Mouse (Mus musculus): ENCODE measurements around the gene 1700009N14Rik. TPM values are rescaled to one million over a fixed set of nuclear protein-coding genes. Genes with fewer than 3 reads are reported as not detected.

The 1700009N14Rik gene
- total RNA-seq (2021): not detected in 2 replicates
- long read RNA-seq, experiment 1: 0 reads
- long read RNA-seq, experiment 2: 0 reads

DNA sequence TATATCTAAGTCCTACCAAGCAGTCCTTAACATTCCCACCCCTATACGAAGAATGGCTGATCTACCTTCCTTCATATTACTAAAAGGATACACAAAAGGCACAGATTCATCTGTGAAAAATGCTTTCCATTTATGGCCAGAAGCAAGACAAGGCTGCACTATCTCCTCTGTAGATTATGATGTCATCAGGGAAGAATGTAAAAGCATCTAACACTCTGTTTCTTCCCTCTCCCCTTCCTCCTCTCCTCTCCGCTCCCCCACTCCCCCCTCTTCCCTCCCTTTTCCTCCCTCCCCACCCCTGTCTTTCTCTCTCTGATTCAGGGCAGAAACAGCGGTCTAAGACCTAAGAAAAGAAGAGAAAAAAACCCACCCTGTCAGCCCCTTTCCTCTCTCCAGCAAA lies at the start of gene 1700009N14Rik:
1700009N14Rik (plus strand) TSS at position 227 of the 400 bp plus-strand sequence.
- DNase-seq: no peak

DNA sequence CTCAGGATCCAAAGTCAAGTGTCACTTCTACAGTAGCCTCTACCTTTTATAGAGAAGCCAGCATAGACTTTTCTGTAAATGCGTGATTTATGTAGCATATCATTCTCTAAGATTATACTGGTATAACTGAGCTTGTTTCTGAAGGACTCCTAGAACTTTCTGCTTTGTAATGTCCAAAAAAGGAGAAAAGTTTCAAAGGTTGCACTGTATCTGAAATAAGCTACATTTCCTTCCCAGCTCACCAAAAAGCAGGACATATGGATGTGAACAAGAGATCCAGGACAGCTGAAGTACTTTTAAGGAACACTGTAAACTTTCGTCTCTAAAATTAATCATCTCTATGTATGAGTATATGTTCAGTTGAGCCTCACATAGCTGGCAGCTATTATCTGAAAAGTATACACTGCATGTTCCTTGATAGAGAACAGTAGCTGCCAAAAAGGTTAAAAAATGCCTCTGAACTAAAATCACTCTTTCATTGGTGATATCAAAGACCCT lies 12.2 kb upstream of the 1700009N14Rik start:
- DNase-seq: no peak

DNA sequence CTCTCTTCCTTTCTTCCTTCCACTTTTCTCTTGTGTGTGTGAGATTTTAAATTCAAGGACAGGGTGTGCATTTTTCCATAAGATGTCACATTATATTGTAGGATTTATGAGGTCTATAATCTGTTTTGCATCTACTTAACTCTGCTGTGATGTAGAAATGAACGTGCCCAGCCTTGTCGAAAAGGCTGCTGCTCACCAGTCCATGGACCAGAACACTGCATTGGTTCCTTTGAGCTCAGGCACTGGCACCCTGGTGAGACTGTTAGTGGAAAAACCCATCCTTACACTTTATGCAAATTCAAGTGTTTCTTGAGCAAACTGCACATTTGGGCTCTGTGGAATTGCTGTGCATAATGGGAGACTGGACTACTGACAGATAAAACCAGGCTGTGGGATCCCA lies 24.2 kb downstream of the 1700009N14Rik start:
- no peak for DNase-seq

DNA sequence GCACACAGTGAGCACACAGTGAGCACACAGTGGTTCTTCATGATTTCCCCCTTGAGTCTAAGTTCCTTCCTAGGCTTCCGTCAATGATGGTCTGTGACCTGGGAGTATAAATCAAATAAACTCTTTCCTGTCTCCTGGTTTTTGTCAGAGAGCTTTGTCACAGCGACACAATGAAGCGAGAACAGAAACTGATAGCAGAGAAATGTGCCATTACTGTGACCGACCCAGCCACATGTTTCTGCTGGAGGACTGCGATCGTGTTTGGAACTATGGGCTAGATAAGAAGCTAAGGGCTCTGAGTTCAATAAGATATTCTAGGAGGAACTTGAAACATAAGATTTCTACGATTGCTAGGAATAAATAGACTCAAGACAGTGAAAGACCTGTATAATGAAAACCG lies 36.3 kb downstream of the 1700009N14Rik start:
- no peak for DNase-seq

DNA sequence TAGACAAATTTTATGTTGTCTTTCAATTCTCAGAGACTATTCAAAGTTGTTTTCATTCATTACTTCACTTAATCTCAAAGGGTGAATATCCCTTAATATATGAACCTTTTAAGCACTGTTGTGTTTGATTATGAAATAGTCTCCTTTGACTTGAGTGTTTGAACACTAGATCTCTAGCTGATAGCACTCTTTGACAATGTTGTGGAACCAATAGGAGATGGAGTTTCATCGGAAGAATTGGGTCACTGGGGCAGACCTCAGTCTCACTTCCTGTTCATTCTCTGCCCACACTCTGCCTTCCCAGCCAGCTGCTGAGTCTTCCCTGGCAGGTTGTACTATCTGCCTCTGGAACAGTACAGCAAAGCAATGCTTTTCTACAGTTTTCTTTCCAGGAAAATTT lies 43.5 kb downstream of the 1700009N14Rik start:
- no peak for DNase-seq

DNA sequence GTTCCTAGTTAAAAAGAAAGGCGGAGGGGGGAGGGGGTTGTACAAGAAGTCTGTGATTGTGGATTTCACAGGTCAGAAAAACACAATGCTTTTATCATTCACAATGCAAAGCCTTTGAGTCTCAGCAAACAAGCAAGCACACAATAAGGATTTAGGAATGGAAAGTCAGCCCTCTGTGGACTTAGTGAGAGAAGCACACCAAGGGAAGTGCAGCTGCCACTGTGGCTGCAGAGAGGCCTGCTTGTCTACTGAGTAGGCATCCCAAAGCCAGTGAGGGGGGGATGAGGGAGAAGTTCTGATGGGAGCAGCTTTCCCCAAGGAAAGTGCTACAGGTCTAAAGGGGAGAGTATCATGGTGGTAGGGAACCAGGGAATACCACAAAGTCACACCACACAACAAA lies 45.8 kb downstream of the 1700009N14Rik start:
- DNase-seq: no peak
